Mouse (Mus musculus) testis, adult 2 months (tissue): ENCODE data around the gene Slc43a2.

Source experiments
- CTCF ChIP-seq: fragments of 200-500 bp; IDR thresholded peaks from 2 replicates; pipeline ENCODE4 v1.5.1; 2012; ENCODE audit warnings: low read depth, mild to moderate bottlenecking, inconsistent platforms, low read length, moderate library complexity; ENCODE audit not compliant: control insufficient read depth, insufficient read depth, insufficient replicate concordance
- POLR2A ChIP-seq: fragments of 200-500 bp; IDR thresholded peaks from 2 replicates; pipeline ENCODE4 v1.6.1; 2012; ENCODE audit warnings: low read depth, mild to moderate bottlenecking, inconsistent platforms, low read length, moderate library complexity; ENCODE audit not compliant: control insufficient read depth

- TF ChIP-seq POLR2A: no peak
- TF ChIP-seq CTCF: no peak
Observed at GRCm38 (mm10) chr11:75546057-75546456, 14.6 kb downstream of the Slc43a2 start.
